In genomic region chr5:112301694-112302093, GRCm38 (mm10) we compare ENCODE assay signal across 17 mouse cellular contexts. TPM values are rescaled to one million over a fixed set of nuclear protein-coding genes. Genes with fewer than 3 reads are reported as not detected.
DNase-seq lines count a peak whose midpoint lies in the region; ATAC-seq and TF ChIP-seq lines count a peak whose summit lies in the region.
"Had no signal": no experiment of that assay in that cellular context is flagged by ENCODE, and none has a peak within 500 bp of the region (broad histone marks: within the 10 kb centered on the region; RNA-seq: fewer than 3 reads in every experiment).

No protein-coding gene starts in this region.

- H3K9me3 ChIP-seq in liver, embryonic 16.5 days (replicated peaks; ENCODE audit: control insufficient read depth, low read length): no peaks in the 10 kb centered on the region
- no peaks in the 10 kb centered on the region for H3K9me3 ChIP-seq in kidney, embryonic 16.5 days (ENCODE audit: low read length)
- H3K9me3 ChIP-seq: forebrain, embryonic 13.5 days; limb, embryonic 12.5 days had no signal

- intact Hi-C loops in left cerebral cortex, adult 2 months (cut with DNase I): no loop called here

- 59% methylated on average over 4 of the region's 4 CpGs for WGBS in liver, embryonic 16.5 days (ENCODE audit: insufficient replicate concordance)
- WGBS in kidney, embryonic 16.5 days: 81% methylated on average over 4 of the region's 4 CpGs

- peak; percentile 8 for TF ChIP-seq CTCF in left cerebral cortex, adult 2 months (IDR thresholded peaks at IDR 0.05)

- H3K9ac ChIP-seq in liver, embryonic 16.5 days (ENCODE audit: low read depth, low read length): no peak overlapping the region
- no peak overlapping the region for H3K9ac ChIP-seq in kidney, embryonic 16.5 days (replicated peaks; ENCODE audit: low read length)
- H3K9ac ChIP-seq: forebrain, embryonic 13.5 days; limb, embryonic 12.5 days had no signal

- H3K4me3 ChIP-seq in left cerebral cortex, adult 2 months: no peak overlapping the region
- no peak overlapping the region for H3K4me3 ChIP-seq in liver, embryonic 16.5 days (ENCODE audit: low read depth, low read length)
- no peak overlapping the region for H3K4me3 ChIP-seq in kidney, embryonic 16.5 days (ENCODE audit: low read length)
- H3K4me3 ChIP-seq: forebrain, embryonic 13.5 days; limb, embryonic 12.5 days; myocyte had no signal

- H3K4me2 ChIP-seq in liver, embryonic 16.5 days (ENCODE audit: low read depth, low read length): no peak overlapping the region
- H3K4me2 ChIP-seq in kidney, embryonic 16.5 days (replicated peaks; ENCODE audit: low read depth, low read length): no peak overlapping the region
- H3K4me2 ChIP-seq: forebrain, embryonic 13.5 days; limb, embryonic 12.5 days had no signal

- no peaks in the 10 kb centered on the region for H3K27me3 ChIP-seq in liver, embryonic 16.5 days (ENCODE audit: control insufficient read depth, insufficient read depth, low read depth, low read length)
- no peaks in the 10 kb centered on the region for H3K27me3 ChIP-seq in kidney, embryonic 16.5 days (ENCODE audit: insufficient read depth, low read length)
- H3K27me3 ChIP-seq: forebrain, embryonic 13.5 days; limb, embryonic 12.5 days had no signal

- DNase-seq in left cerebral cortex, adult 2 months (ENCODE audit: extremely low spot score in 1 of 2, low spot score in 2 of 2): no peak
- DNase-seq in left cerebral cortex, adult 11 months (ENCODE audit: low spot score): no peak
- peak; percentile 43 for DNase-seq in CD4-positive, CD25-positive, alpha-beta regulatory T cell, adult 2 months (ENCODE audit: low read depth, low spot score)
- no peak for DNase-seq in cerebellum, adult 8-10 months
- DNase-seq: cerebellum, adult 18-20 months; gastrocnemius, postnatal 25 days; heart, postnatal 36 days; kidney, adult 2 months; layer of hippocampus, adult 9-11 months had no signal

- ATAC-seq in common myeloid progenitor, adult 5-6 weeks (replicated peaks; ENCODE audit: low read depth, poor library complexity, severe bottlenecking): peak; percentile 27; the same call in 1 of the 2 replicates
- ATAC-seq in liver, embryonic 16.5 days (ENCODE audit: low read depth): no peak
- ATAC-seq in kidney, embryonic 16.5 days (ENCODE audit: low FRiP score, low TSS enrichment): no peak
- ATAC-seq: forebrain, embryonic 13.5 days had no signal

- no peak overlapping the region for H3K27ac ChIP-seq in left cerebral cortex, adult 2 months
- peak overlapping the region; percentile 70 for H3K27ac ChIP-seq in liver, embryonic 16.5 days (ENCODE audit: low read length)
- H3K27ac ChIP-seq in kidney, embryonic 16.5 days (ENCODE audit: low read length): no peak overlapping the region
- H3K27ac ChIP-seq: forebrain, embryonic 13.5 days; limb, embryonic 12.5 days had no signal

- H3K4me1 ChIP-seq in liver, embryonic 16.5 days (ENCODE audit: control insufficient read depth, low read depth, low read length): peaks cover 56% of the 10 kb centered on the region
- H3K4me1 ChIP-seq in kidney, embryonic 16.5 days (ENCODE audit: insufficient read depth, low read length): peaks cover 19% of the 10 kb centered on the region
- H3K4me1 ChIP-seq: limb, embryonic 12.5 days had no signal

- peaks cover 2% of the 10 kb centered on the region; the same call in 1 of the 2 replicates for H3K36me3 ChIP-seq in liver, embryonic 16.5 days (ENCODE audit: control insufficient read depth, insufficient read depth)
- H3K36me3 ChIP-seq in kidney, embryonic 16.5 days (ENCODE audit: insufficient read depth, low read length): peaks cover 10% of the 10 kb centered on the region; the same call in 1 of the 2 replicates

RNA-seq across cellular contexts. Expression of gene Tfip11, which starts 24.5 kb away (rescaled TPM):
- total RNA-seq in left cerebral cortex, adult 2 months (2021): 10 to 100 TPM; 43.0 to 45.0 TPM
- 18.6 and 23.8 TPM in 2 replicates for total RNA-seq in common myeloid progenitor, adult 5-6 weeks (2017)
- polyA plus RNA-seq in liver, embryonic 16.5 days (2015; fragmentation: Nextera tagmentation; extraction: Ambion mirVana): 11.8 and 12.6 TPM in 2 replicates
- 36.7 and 37.8 TPM in 2 replicates for polyA plus RNA-seq in kidney, embryonic 16.5 days (2015; fragmentation: Nextera tagmentation; extraction: Ambion mirVana)

RNA-seq across cellular contexts. Expression of gene Tpst2, which starts 25.2 kb away (rescaled TPM):
- total RNA-seq in left cerebral cortex, adult 2 months (2021): 10 to 100 TPM; 37.5 to 41.9 TPM
- total RNA-seq in common myeloid progenitor, adult 5-6 weeks (2017): 23.7 and 32.0 TPM in 2 replicates
- polyA plus RNA-seq in liver, embryonic 16.5 days (2015; fragmentation: Nextera tagmentation; extraction: Ambion mirVana): 38.5 and 38.8 TPM in 2 replicates
- 65.8 and 68.7 TPM in 2 replicates for polyA plus RNA-seq in kidney, embryonic 16.5 days (2015; fragmentation: Nextera tagmentation; extraction: Ambion mirVana)

RNA-seq across cellular contexts. Expression of gene Srrd, which starts 41.1 kb away (rescaled TPM):
- 10 to 100 TPM; 23.1 to 29.9 TPM for total RNA-seq in left cerebral cortex, adult 2 months (2021)
- total RNA-seq in common myeloid progenitor, adult 5-6 weeks (2017): 10.3 and 20.0 TPM in 2 replicates
- polyA plus RNA-seq in liver, embryonic 16.5 days (2015; fragmentation: Nextera tagmentation; extraction: Ambion mirVana): 12.6 and 12.9 TPM in 2 replicates
- 44.8 and 47.0 TPM in 2 replicates for polyA plus RNA-seq in kidney, embryonic 16.5 days (2015; fragmentation: Nextera tagmentation; extraction: Ambion mirVana)

RNA-seq across cellular contexts. Expression of gene Hps4, which starts 41.2 kb away (rescaled TPM):
- total RNA-seq in left cerebral cortex, adult 2 months (2021): 10 to 100 TPM; 26.9 to 38.3 TPM
- 13.9 and 21.1 TPM in 2 replicates for total RNA-seq in common myeloid progenitor, adult 5-6 weeks (2017)
- 10.9 and 11.8 TPM in 2 replicates for polyA plus RNA-seq in liver, embryonic 16.5 days (2015; fragmentation: Nextera tagmentation; extraction: Ambion mirVana)
- 36.8 TPM in 2 replicates for polyA plus RNA-seq in kidney, embryonic 16.5 days (2015; fragmentation: Nextera tagmentation; extraction: Ambion mirVana)

RNA-seq across cellular contexts. Expression of gene Crybb1, which starts 46.1 kb away (rescaled TPM):
- 1 to 10 TPM; 6.9 to 7.4 TPM for total RNA-seq in left cerebral cortex, adult 2 months (2021)
- total RNA-seq in common myeloid progenitor, adult 5-6 weeks (2017): not detected in 2 replicates
- 0.28 and 0.32 TPM in 2 replicates for polyA plus RNA-seq in liver, embryonic 16.5 days (2015; fragmentation: Nextera tagmentation; extraction: Ambion mirVana)
- 2.7 and 4.0 TPM in 2 replicates for polyA plus RNA-seq in kidney, embryonic 16.5 days (2015; fragmentation: Nextera tagmentation; extraction: Ambion mirVana)
- total RNA-seq: ES-E14; megakaryocyte-erythroid progenitor cell, adult 5-6 weeks had no signal
